Mouse (Mus musculus) adipocyte (in vitro differentiated cells): ENCODE measurements at regions not wholly inside any gene's neighbourhood (a gene's known extent, or its start where the extent isn't known, plus 50 kb on each side); places are given as distances from the start of the nearest gene placed in this dataset.

Experiments
- DNase-seq: peaks from one replicate; pipeline ENCODE4 v3.0.0-alpha.2; 2016; ENCODE audit warnings: low spot score

DNA sequence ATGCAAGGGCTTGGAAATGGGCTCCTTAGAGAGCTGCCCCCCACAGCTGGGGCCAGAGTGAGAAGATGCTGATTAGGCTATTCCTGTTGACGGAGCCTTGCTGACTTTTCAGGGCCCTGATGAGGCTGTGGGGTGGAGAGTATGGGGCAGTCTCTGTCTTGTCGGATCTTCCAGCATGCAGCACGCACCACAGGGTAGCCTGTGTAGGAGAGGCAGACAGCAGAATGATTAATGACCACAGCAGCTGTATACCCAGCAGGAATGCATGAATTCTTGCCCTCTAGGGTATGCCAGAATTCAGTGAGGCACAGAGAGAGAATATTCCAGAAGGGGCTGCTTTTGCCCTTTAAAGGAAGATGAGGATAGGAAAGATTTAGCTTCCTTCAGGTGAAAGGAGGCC is 265.6 kb upstream of the Gm10131 start:
- DNase-seq, result no peak

DNA sequence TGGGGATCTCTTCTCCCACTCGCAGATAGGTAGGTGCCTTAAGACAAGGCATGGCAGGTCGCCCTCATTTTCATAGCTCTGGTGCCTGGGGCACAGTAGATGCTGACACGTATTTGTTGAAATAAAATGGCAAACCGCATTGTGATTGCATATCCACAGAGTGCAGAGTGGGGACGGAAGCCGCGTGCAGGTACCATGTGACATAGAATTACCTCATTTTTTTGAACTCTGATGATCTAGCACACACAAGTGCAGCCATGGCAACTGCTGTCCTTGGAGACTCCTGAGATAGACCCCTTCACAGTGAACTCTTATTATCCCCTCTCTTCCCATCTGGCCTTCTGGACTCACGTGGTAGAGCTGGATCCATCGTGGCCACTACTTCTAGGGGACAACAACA is 262.7 kb upstream of the Gm10131 start:
- DNase-seq, result no peak

DNA sequence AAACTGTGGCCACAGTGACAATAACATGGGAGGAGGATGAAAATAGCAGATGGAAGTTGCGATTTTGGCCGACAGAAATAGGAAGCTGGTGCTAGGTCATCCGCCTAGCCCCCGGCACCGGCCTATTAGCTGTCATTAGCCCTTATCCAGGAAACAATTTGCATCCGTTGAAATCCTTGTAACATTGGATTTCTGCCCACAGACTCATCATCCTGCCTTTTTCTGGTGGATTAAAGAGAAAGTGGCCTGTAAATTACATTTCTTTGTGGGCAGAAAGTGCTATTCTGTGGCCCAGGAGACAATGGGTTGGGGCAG is 261.1 kb upstream of the Gm10131 start:
- DNase-seq, result no peak

DNA sequence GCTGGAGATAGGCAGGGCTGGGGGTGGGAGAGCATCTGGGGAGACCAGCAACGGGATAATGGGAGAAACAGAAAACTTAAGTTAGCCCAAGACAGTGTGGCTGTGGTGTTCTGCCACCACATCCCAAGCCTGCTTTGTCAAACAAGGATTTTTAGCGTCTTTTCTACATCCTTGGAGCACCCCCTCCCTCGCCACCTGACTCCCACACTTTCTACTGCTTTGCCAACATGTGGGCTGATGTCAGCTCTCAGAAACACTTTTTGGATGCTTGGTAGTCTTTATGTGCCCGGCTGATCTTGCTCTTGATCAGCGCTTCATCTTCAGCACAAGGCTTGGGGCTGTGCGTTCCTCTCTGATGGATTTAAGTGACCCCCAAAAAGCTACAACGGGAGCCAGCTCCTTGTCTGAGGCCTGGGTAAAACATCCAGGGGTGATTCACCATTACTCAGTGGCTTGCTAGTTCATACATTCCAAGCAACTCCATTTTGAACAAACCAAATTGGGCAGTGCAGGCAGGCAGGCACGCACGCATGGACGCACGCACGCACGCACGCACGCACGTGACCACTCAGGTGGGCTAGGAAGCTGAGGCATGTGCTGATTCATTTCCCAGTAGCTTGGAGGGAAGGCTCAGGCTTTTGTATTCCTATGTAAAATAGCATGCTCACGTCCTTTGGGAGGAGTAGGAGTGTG is 260.6 kb upstream of the Gm10131 start:
- no peak for DNase-seq

DNA sequence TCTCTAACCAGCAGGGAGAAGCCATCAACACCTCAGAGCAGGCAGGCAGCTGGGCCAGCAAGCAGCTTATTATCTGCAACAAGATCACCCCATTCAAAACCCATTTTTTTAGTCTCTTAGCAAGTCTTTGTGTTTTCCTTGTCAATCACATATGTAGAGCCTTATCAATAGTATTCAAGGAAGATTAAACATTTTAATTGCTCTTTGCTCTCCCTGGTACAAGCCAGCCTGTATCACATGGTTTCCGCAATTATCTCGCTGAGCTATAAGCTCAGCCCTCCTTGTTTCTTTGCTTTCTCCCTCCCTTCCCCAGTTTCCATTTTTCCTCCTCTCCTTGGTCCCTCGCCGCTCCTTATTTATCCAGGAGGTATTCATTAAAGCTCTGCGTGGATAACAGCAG is 259.9 kb upstream of the Gm10131 start:
- no peak for DNase-seq

- no peak for DNase-seq
Measured at GRCm38 (mm10) chr8:34368556-34368955, 257.0 kb upstream of the Gm10131 start.

- no peak for DNase-seq
Measured at GRCm38 (mm10) chr8:34364446-34365035, 253.0 kb upstream of the Gm10131 start.

DNA sequence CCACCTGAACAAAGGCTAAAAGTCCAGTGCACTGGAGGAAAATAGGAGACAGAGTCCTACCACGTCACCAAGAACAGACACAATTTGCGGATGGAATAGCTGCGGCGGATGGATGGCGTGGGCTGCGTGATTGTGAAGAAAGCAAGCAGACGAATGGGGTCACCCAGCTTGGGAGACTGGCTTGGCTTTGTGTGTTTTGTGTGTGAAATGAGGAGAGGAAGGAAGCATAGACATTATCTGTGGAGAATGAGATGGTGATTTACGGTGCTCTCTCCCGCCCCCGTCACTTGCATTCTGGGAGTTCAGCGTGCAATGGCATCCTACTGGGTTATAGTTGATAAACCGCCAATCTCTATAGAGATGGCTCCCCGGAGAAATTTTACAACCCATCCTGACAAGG is 252.1 kb upstream of the Gm10131 start:
- no peak for DNase-seq

- DNase-seq, result no peak
Measured at GRCm38 (mm10) chr8:34363131-34363530, 251.6 kb upstream of the Gm10131 start.

- no peak for DNase-seq
Measured at GRCm38 (mm10) chr8:34361377-34361776, 249.8 kb upstream of the Gm10131 start.

DNA sequence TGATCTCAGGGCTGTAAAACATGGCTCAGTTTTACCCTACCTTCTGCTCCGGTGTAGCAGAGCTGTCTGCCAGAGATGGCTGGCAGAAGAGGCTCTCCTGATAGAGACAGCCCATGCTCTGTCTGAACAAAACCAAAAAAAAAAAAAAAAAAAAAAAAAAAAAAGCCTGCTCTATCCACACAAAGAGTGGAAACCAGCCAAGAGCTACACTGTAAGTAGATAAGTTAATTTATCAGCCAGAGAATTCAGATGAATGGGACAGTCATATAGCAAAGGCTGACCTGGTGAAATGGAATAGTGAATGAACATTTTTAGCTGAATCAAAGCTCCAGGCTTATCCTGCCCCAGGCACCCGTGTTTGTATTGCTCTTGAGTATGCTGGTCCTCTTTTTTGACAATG is 248.2 kb upstream of the Gm10131 start:
- DNase-seq, result no peak

DNA sequence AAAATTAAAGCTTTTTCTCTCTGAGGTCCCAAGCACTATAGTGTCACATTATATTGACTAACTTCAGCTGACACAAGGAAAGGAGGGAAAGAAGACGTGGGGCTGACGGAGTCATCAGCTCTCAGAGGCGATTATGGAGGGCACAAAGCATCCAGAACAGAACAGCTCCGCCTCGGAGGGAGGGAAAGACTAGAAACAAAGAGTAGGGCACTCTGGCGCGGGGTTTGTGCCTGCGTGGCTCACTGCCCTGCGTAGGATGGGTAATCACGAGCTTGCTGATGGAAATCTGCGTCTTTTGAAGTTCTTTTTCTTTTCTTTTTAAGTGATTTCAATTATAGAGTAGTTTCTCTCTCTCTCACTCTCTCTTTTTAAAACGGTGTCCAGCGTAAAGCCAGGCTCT is 243.5 kb upstream of the Gm10131 start:
- no peak for DNase-seq

DNA sequence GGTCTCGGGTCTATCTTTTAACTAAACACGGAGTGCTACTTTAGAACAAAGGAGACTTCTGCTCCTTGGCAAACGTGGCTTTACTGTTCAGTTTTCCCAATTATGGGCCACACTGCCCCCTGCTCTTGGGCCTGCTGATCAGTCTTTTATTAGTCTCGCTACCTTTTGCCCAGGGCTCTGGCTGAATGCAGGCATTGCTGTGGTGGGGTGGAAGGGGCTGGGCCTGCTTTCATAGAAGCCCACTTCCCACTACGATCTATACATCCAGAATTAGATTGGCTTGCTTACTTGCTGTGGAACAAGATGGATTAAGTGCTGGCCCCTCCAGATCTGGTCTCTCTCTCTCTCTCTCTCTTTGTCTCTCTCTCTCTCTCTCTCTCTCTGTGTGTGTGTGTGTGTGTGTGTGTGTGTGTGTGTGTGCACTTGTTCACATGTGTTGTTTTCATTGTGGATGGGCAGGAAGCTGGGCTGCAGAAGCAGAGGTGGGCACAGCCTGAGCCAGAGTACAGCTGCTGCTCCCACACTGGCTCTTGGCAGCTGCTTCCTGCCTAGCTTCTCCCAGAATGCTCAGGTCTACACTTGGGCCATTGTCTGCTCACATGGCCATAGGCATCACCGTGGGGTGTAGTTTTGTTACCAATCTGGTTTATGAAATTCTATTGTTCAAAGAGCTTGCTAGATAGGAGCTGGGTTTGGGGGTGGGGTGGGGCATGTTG is 241.8 kb upstream of the Gm10131 start:
- no peak for DNase-seq

DNA sequence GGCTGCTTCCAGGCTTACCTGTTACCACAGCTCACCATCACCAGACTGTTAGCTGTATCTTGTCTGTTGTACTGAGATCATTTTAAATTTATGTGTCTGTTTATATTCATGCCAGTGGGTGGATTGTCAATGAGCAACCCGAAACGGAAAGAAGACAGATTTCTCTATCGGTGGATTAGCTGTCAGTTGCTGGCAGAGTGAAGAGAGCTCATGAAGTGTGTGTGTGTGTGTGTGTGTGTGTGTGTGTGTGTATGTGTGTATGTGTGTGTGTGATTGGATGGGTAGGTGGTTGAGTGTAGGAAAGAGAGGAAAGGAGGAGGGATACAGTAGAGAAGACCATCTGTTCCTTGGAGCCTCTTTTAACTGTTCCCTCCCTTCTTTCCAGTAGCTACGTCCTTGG is 223.3 kb upstream of the Gm10131 start:
- no peak for DNase-seq

GRCm38 (mm10) chr8:34331673-34332072 is 220.1 kb upstream of the Gm10131 start:
- no peak for DNase-seq

DNA sequence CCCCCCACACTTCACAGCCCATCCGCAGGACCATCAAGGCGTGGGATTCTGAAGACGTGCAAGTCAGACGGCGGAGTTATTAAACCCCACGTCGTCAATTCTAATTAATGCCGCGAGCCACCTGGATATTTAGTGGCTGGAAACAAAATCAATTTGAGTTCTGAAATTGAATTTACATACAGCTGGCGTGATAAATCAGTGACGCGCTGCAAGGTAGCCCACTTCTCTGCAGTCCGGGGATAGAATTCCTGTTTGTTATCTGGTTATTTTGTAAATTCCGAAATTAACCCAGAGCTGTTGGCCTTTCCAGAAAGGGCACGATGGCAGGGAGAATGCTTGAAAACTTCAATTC is 215.1 kb upstream of the Gm10131 start:
- DNase-seq, result no peak

GRCm38 (mm10) chr8:34325841-34326613 is 214.5 kb upstream of the Gm10131 start:
- no peak for DNase-seq

GRCm38 (mm10) chr8:34320158-34320587 is 208.6 kb upstream of the Gm10131 start:
- DNase-seq, result no peak

GRCm38 (mm10) chr8:34319719-34320118 is 208.2 kb upstream of the Gm10131 start:
- no peak for DNase-seq

GRCm38 (mm10) chr8:34315233-34315632 is 203.7 kb upstream of the Gm10131 start:
- DNase-seq, result no peak

GRCm38 (mm10) chr8:34305542-34306485 is 194.3 kb upstream of the Gm10131 start:
- no peak for DNase-seq

- DNase-seq, result no peak
Measured at GRCm38 (mm10) chr8:34303815-34304214, 192.3 kb upstream of the Gm10131 start.
